Mouse (Mus musculus) adrenal gland, adult 2 months (tissue): ENCODE data around the gene 1700015F17Rik. TPM values are rescaled to one million over a fixed set of nuclear protein-coding genes. Genes with fewer than 3 reads are reported as not detected.
A peak's percentile ranks its signal among the peaks of the same experiment; 100 is the strongest.

Experiments
- DNase-seq: peaks from one replicate; pipeline ENCODE4 v3.0.0; 2021
- polyA plus RNA-seq: library from polyadenylated mRNA; depleted of rRNA; stranded (reverse); fragments of >200 nt; gene quantifications from 2 replicates; pipeline ENCODE4 v1.2.3, GENCODE M21; 2012; rRNA removed
- total RNA-seq, 2 experiments: library from RNA; stranded (reverse); gene quantifications; 2 replicates each; pipeline ENCODE4 v1.2.3; 2021

The 1700015F17Rik gene
- total and polyA plus RNA-seq, 3 experiments, result not detected

DNA sequence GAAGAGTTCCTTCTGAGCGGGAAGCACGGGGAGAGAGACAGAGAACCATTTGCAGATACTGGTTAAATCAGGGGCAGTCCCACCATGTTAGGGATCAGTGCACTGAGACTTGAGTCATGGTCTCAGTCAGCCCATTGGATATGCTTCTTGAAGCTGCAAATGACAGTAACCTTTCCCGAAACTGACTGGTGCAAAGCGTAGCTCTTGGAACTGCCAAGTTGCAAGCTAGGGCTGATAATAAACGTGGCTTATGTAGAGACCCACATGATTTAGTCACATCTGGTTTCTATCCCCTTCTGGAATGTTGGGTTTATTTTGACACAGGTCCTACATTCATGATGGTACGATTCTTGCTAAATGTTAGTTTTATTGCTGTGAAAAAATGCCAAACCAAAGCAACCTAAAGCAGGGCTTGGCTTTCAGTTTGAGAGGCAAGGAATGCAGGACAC, 55.2 kb downstream of the 1700015F17Rik start:
- no peak for DNase-seq

DNA sequence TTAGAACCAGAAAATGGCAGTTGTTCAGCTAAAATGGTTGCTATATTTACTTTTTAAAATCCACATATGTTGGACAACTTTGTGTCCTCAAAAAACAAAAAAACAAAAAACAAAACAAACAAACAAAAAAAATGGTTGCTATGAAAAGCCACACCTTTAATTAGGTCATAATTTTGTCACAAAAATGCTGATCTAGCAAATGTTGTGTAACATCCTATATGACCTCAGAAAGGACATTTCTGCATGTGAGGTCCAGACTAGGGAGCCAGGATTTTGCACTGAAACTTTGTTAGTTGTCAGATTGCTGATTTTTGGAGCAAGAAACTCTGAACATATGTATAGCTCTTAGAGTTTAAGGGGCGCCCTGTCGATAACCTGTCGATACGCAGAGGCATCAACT, 55.9 kb downstream of the 1700015F17Rik start:
- no peak for DNase-seq

GRCm38 (mm10) chr5:5421439-5421838, 57.5 kb downstream of the 1700015F17Rik start:
- DNase-seq, result no peak

- DNase-seq, result peak; percentile 25
Measured at GRCm38 (mm10) chr5:5419992-5420455, 58.9 kb downstream of the 1700015F17Rik start, which contains the start of gene Cdk14. Gene Cdk14 (minus strand): TSS chr5:5420312.

GRCm38 (mm10) chr5:5419253-5419652, 59.7 kb downstream of the 1700015F17Rik start:
- no peak for DNase-seq

DNA sequence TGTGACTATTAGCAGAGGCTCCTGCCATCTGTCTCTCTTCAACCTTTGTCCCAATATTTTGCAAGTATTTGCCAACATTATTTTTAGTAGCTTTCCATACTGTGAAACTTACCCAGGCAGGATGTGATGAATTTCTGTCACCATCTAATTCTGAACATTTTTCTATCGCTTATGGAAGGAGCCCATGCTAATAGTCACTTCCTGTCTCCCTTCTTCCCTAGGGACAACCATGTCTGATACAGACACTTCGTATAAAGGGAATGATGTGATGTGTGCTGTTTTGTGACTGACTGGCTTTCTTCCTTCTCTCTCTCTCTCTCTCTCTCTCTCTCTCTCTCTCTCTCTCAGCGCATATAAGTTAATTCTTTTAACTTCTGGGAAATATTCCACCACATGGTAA, 64.1 kb downstream of the 1700015F17Rik start:
- no peak for DNase-seq

DNA sequence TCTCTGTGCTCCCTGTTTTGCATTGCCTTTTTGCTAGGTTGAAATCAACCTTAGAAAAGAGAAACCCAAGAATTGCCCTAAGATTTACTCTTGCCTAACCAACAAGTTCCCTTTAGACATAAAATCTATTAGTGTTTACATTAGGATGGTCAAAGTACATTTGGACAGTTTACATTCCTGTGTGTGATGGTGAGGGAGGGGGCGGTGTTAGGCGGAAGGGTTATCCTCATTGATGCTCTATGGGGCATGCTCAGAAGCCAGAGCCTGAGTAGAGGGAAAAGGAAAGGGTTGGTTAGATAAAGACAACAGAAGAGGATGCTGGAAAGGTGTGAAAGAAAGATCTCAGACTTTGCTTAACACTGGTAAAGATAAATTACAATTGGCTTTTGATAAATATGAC, 67.1 kb downstream of the 1700015F17Rik start:
- no peak for DNase-seq

DNA sequence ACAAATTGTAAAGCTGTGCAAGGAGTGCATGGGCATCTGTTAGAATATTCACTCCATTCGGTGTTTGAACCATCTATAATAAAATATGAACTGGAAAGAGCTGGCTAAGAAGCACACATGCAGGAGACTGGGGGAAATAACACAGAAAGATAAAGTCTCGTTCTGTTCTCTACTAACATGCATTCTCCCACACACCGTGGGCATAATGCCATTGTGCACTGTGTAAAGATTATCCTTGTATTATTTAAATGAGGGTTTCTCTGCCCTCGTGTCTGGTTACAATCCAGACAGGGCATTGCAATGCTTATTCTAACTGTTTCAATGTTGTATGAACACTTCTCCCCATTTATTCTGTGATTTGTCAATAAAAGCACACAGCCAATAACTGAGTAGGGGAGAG, 77.0 kb downstream of the 1700015F17Rik start:
- no peak for DNase-seq

DNA sequence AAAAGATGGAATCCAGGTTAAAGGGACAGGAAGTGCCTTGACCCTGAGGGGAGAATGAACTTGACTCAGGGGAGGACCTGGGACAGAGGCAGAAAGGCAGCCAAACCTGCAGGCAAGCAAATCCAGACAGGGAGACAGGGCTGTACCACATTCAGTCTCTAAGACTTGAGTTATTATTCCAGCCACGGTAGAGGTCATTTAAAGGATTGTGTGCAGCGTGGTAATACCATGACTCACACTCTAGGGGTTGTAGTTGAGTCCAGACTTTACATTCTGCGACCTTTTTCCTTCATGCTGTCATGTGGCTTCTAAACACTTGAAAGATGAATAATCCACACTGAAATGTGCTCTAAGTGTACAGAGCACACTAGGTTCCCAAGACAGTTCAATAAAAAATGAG, 86.2 kb downstream of the 1700015F17Rik start:
- DNase-seq, result no peak

Other genes starting within 250 kb of the 1700015F17Rik start
- 10 to 100 TPM; 11.4 to 12.3 TPM for gene Cdk14, start 58.8 kb downstream of the 1700015F17Rik start, total RNA-seq
- 0.66 and 0.74 TPM in 2 replicates for gene Cdk14, start 58.8 kb downstream of the 1700015F17Rik start, polyA plus RNA-seq
- 10 to 100 TPM; 18.2 to 23.7 TPM for gene Cldn12, start 35.8 kb upstream of the 1700015F17Rik start, total RNA-seq
- 10.7 and 13.8 TPM in 2 replicates for gene Cldn12, start 35.8 kb upstream of the 1700015F17Rik start, polyA plus RNA-seq
- 10 to 100 TPM; 11.1 to 13.4 TPM for gene Gtpbp10, start 80.4 kb upstream of the 1700015F17Rik start, total RNA-seq
- gene Gtpbp10, start 80.4 kb upstream of the 1700015F17Rik start, polyA plus RNA-seq, result 0.33 and 0.94 TPM in 2 replicates
- not detected for gene Gm8773, start 94.7 kb upstream of the 1700015F17Rik start, total RNA-seq
- not detected in 2 replicates for gene Gm8773, start 94.7 kb upstream of the 1700015F17Rik start, polyA plus RNA-seq
- gene Cfap69, start 185.1 kb upstream of the 1700015F17Rik start, total RNA-seq, result 1 to 10 TPM; 7.9 to 8.9 TPM
- 2.2 and 4.6 TPM in 2 replicates for gene Cfap69, start 185.1 kb upstream of the 1700015F17Rik start, polyA plus RNA-seq
- gene Steap2, start 215.4 kb upstream of the 1700015F17Rik start, total RNA-seq, result 10 to 100 TPM; 34.1 to 53.0 TPM
- gene Steap2, start 215.4 kb upstream of the 1700015F17Rik start, polyA plus RNA-seq, result 16.7 and 24.0 TPM in 2 replicates